Mouse (Mus musculus): ENCODE measurements at regions not wholly inside any gene's neighbourhood (a gene's known extent, or its start where the extent isn't known, plus 50 kb on each side); places are given as distances from the start of the nearest gene placed in this dataset.
A peak's percentile ranks its signal among the peaks of the same experiment; 100 is the strongest.

GRCm38 (mm10) chr4:89445214-89446155, 134.6 kb upstream of the Cdkn2b start:
- H3K4me2 ChIP-seq: peak overlapping the region; percentile 36
- H3K36me3 ChIP-seq (replicated peaks): no peaks in the 10 kb centered on the region
- H3K27me3 ChIP-seq: no peaks in the 10 kb centered on the region
- H3K4me3 ChIP-seq (replicated peaks): no peak overlapping the region
- 17% methylated on average over 11 of the region's 11 CpGs for WGBS (ENCODE audit: insufficient replicate concordance)
- peak; percentile 61 for ATAC-seq (ENCODE audit: insufficient read depth)
- no peaks in the 10 kb centered on the region for H3K9me3 ChIP-seq (replicated peaks)
- H3K9ac ChIP-seq: no peak overlapping the region
- peaks cover 11% of the 10 kb centered on the region for H3K4me1 ChIP-seq (replicated peaks)
- H3K27ac ChIP-seq (replicated peaks): no peak overlapping the region

DNA sequence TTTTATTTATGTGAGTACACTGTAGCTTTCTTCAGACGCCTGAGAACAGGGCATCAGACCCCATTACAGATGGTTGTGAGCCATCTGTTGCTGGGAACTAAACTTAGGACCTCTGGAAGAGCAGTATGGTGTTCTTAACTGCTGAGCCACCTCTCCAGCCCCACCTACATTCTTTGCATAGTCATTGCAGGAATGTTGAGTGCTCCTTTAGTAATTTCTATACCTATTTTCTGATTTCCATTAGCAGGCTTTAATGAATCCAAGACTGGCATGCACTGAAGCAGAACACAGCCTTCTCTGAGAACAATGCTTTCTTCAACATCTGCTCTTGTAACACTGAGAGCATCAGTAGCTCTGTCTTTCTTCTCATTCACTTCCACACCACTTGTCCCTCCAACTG, 131.7 kb upstream of the Cdkn2b start:
- no peaks in the 10 kb centered on the region for H3K27me3 ChIP-seq
- H3K9me3 ChIP-seq (replicated peaks): no peaks in the 10 kb centered on the region
- no peak overlapping the region for H3K4me2 ChIP-seq
- WGBS (ENCODE audit: insufficient replicate concordance): 40% methylated on average over 1 of the region's 1 CpGs
- no peak overlapping the region for H3K27ac ChIP-seq (replicated peaks)
- peaks cover 11% of the 10 kb centered on the region for H3K4me1 ChIP-seq (replicated peaks)
- no peak for ATAC-seq (ENCODE audit: insufficient read depth)
- H3K4me3 ChIP-seq (replicated peaks): no peak overlapping the region
- no peak overlapping the region for H3K9ac ChIP-seq
- no peaks in the 10 kb centered on the region for H3K36me3 ChIP-seq (replicated peaks)

DNA sequence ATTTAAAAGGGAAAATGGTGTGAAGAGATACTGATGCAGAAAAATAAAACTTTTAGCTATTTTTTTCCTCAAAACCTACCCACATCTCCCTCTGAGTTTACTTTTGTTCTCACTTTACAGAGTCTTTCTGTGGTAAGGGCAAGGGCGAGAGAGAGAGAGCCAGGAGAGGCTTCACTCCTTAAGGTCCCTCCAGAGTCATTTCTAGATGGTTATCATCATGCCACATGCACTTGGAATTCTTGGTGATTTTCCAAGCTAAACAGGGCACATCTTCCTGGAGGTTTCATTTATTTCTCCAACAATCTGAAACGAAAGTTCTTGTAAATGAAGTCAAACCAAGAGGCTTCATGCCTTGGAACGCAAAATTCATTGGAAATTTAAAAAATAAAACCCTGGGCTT, 130.0 kb upstream of the Cdkn2b start:
- ATAC-seq (ENCODE audit: insufficient read depth): no peak

GRCm38 (mm10) chr4:89440326-89440725, 129.5 kb upstream of the Cdkn2b start:
- no peaks in the 10 kb centered on the region for H3K27me3 ChIP-seq
- no peak for ATAC-seq (ENCODE audit: insufficient read depth)
- WGBS (ENCODE audit: insufficient replicate concordance): 40% methylated on average over 4 of the region's 4 CpGs
- no peak overlapping the region for H3K4me3 ChIP-seq (replicated peaks)
- H3K4me2 ChIP-seq: no peak overlapping the region
- no peak overlapping the region for H3K27ac ChIP-seq (replicated peaks)
- no peaks in the 10 kb centered on the region for H3K36me3 ChIP-seq (replicated peaks)
- H3K9me3 ChIP-seq (replicated peaks): no peaks in the 10 kb centered on the region
- H3K4me1 ChIP-seq (replicated peaks): peaks cover 5% of the 10 kb centered on the region
- no peak overlapping the region for H3K9ac ChIP-seq

More for the DNA sequence above, 130.0 kb upstream of the Cdkn2b start:
- Histone ChIP-seq H3K4me1 (replicated peaks) (peaks cover 10% of the 10 kb centered on the region), H3K27ac (replicated peaks) (no peak overlapping the region), H3K36me3 (replicated peaks) (no peaks in the 10 kb centered on the region), H3K4me3 (replicated peaks) (no peak overlapping the region), H3K9ac (no peak overlapping the region), H3K27me3 (no peaks in the 10 kb centered on the region), H3K9me3 (replicated peaks) (no peaks in the 10 kb centered on the region), H3K4me2 (no peak overlapping the region)
- 54% methylated on average over 3 of the region's 3 CpGs for WGBS (ENCODE audit: insufficient replicate concordance)

- no peak overlapping the region for H3K9ac ChIP-seq
- no peaks in the 10 kb centered on the region for H3K4me1 ChIP-seq (replicated peaks)
- H3K4me3 ChIP-seq (replicated peaks): no peak overlapping the region
- 66% methylated on average over 2 of the region's 2 CpGs for WGBS (ENCODE audit: insufficient replicate concordance)
- no peak for ATAC-seq (ENCODE audit: insufficient read depth)
- no peaks in the 10 kb centered on the region for H3K36me3 ChIP-seq (replicated peaks)
- H3K4me2 ChIP-seq: no peak overlapping the region
- no peaks in the 10 kb centered on the region for H3K9me3 ChIP-seq (replicated peaks)
- no peak overlapping the region for H3K27ac ChIP-seq (replicated peaks)
- H3K27me3 ChIP-seq: no peaks in the 10 kb centered on the region
These were observed 127.8 kb upstream of the Cdkn2b start for GRCm38 (mm10) chr4:89438665-89439064.

- Histone ChIP-seq H3K4me2 (no peak overlapping the region), H3K36me3 (replicated peaks) (no peaks in the 10 kb centered on the region), H3K9ac (no peak overlapping the region), H3K27me3 (no peaks in the 10 kb centered on the region), H3K4me1 (replicated peaks) (no peaks in the 10 kb centered on the region), H3K27ac (replicated peaks) (no peak overlapping the region), H3K4me3 (replicated peaks) (no peak overlapping the region), H3K9me3 (replicated peaks) (no peaks in the 10 kb centered on the region)
- 57% methylated on average over 3 of the region's 3 CpGs for whole genome bisulfite sequencing (ENCODE audit: insufficient replicate concordance)
- ATAC-seq (ENCODE audit: insufficient read depth): no peak
These were observed 125.9 kb upstream of the Cdkn2b start for GRCm38 (mm10) chr4:89436764-89437163.

DNA sequence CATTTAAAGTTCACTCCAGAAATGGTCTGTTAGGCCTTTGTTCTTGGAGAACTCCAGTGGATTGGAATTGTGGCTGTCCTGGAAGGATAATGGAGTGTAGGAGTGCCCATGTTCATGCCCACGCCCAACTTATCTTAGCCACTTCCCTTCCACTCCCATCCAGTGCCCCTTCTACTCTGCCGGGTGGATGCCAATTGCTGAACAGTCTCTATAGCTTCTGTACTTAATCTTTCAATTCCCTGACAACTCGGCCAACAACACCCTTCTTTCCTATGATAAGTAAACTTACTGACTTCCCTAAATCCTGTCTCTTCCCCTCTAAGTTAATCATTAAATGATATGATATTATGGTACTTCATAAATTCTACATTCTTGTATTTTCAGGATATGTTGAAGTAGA, 123.3 kb upstream of the Cdkn2b start:
- Histone ChIP-seq H3K9me3 (replicated peaks) (no peaks in the 10 kb centered on the region), H3K4me1 (replicated peaks) (no peaks in the 10 kb centered on the region), H3K36me3 (replicated peaks) (no peaks in the 10 kb centered on the region), H3K4me2 (no peak overlapping the region), H3K4me3 (replicated peaks) (no peak overlapping the region), H3K27me3 (no peaks in the 10 kb centered on the region), H3K9ac (no peak overlapping the region), H3K27ac (replicated peaks) (no peak overlapping the region)
- WGBS (ENCODE audit: insufficient replicate concordance): 48% methylated on average over 3 of the region's 3 CpGs
- ATAC-seq (ENCODE audit: insufficient read depth): no peak

GRCm38 (mm10) chr4:89433528-89433927, 122.7 kb upstream of the Cdkn2b start:
- no peaks in the 10 kb centered on the region for H3K27me3 ChIP-seq
- H3K36me3 ChIP-seq (replicated peaks): no peaks in the 10 kb centered on the region
- no peaks in the 10 kb centered on the region for H3K9me3 ChIP-seq (replicated peaks)
- ATAC-seq (ENCODE audit: insufficient read depth): no peak
- no peaks in the 10 kb centered on the region for H3K4me1 ChIP-seq (replicated peaks)
- H3K27ac ChIP-seq (replicated peaks): no peak overlapping the region
- WGBS (ENCODE audit: insufficient replicate concordance): 35% methylated on average over 5 of the region's 5 CpGs
- no peak overlapping the region for H3K9ac ChIP-seq
- no peak overlapping the region for H3K4me3 ChIP-seq (replicated peaks)
- H3K4me2 ChIP-seq: no peak overlapping the region

- WGBS (ENCODE audit: insufficient replicate concordance): 56% methylated on average over 6 of the region's 6 CpGs
These were observed 120.7 kb upstream of the Cdkn2b start for GRCm38 (mm10) chr4:89431520-89431919.

DNA sequence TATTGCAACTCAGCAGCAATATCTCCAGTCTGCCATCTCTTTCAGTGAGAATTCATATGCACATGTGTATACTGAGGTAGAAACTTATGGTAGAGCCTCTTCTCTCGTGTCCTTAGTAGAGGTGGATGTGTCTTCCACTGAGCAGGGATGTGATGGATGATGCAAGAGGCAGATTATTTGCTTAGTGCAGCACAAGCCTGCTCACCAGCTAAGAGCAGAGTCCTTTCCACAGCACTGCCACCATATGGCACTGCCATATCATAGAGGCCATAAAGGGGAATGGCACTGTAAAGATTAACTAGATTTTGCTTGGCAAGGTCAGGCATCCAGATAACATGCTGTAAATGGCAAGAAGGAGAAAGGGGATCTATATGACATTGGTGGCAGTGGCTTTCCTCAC, 117.6 kb upstream of the Cdkn2b start:
- no peak for ATAC-seq (ENCODE audit: insufficient read depth)
- Histone ChIP-seq H3K4me2 (no peak overlapping the region), H3K4me1 (replicated peaks) (peaks cover 4% of the 10 kb centered on the region; the same call in 1 of the 2 replicates), H3K4me3 (replicated peaks) (no peak overlapping the region), H3K9me3 (replicated peaks) (no peaks in the 10 kb centered on the region), H3K27me3 (no peaks in the 10 kb centered on the region), H3K27ac (replicated peaks) (no peak overlapping the region), H3K9ac (no peak overlapping the region), H3K36me3 (replicated peaks) (no peaks in the 10 kb centered on the region)
- 31% methylated on average over 1 of the region's 1 CpGs for WGBS (ENCODE audit: insufficient replicate concordance)

More at GRCm38 (mm10) chr4:89431520-89431919, 120.7 kb upstream of the Cdkn2b start:
- H3K4me2 ChIP-seq: no peak overlapping the region
- H3K9ac ChIP-seq: no peak overlapping the region
- ATAC-seq (ENCODE audit: insufficient read depth): no peak
- H3K9me3 ChIP-seq (replicated peaks): no peaks in the 10 kb centered on the region
- no peaks in the 10 kb centered on the region for H3K36me3 ChIP-seq (replicated peaks)
- H3K27ac ChIP-seq (replicated peaks): no peak overlapping the region
- H3K4me3 ChIP-seq (replicated peaks): no peak overlapping the region
- no peaks in the 10 kb centered on the region for H3K27me3 ChIP-seq
- peaks cover 4% of the 10 kb centered on the region; the same call in 1 of the 2 replicates for H3K4me1 ChIP-seq (replicated peaks)

- no peaks in the 10 kb centered on the region for H3K9me3 ChIP-seq (replicated peaks)
- H3K9ac ChIP-seq: no peak overlapping the region
- no peaks in the 10 kb centered on the region for H3K36me3 ChIP-seq (replicated peaks)
- no peak overlapping the region for H3K27ac ChIP-seq (replicated peaks)
- H3K4me3 ChIP-seq (replicated peaks): no peak overlapping the region
- H3K27me3 ChIP-seq: no peaks in the 10 kb centered on the region
- no peak for ATAC-seq (ENCODE audit: insufficient read depth)
- no peak overlapping the region for H3K4me2 ChIP-seq
- whole genome bisulfite sequencing (ENCODE audit: insufficient replicate concordance): 38% methylated on average over 9 of the region's 9 CpGs
- peaks cover 4% of the 10 kb centered on the region; the same call in 1 of the 2 replicates for H3K4me1 ChIP-seq (replicated peaks)
These were observed 116.8 kb upstream of the Cdkn2b start for GRCm38 (mm10) chr4:89427345-89428293.
